Mouse (Mus musculus): ENCODE measurements around the gene Plagl1. TPM values are rescaled to one million over a fixed set of nuclear protein-coding genes. Genes with fewer than 3 reads are reported as not detected.
"Not testable (repeated sequence)": the region's sequence is repeated elsewhere in the genome, so short reads cannot be mapped to it uniquely, and the experiment has no call there.

Gene Plagl1
- total and polyA plus RNA-seq, 2 experiments from 2014 or later, result 66.0 to 560 TPM

- WGBS, result 79% methylated on average over 4 of the region's 4 CpGs
- DNase-seq (ENCODE audit: low spot score), result no peak
- Histone ChIP-seq H3K27me3 (ENCODE audit: control insufficient read depth, insufficient read depth, low read length) (no peaks in the 10 kb centered on the region), H3K9me3 (replicated peaks; ENCODE audit: control insufficient read depth, low read length) (no peaks in the 10 kb centered on the region), H3K36me3 (replicated peaks; ENCODE audit: control insufficient read depth, insufficient read depth, low read length) (no peaks in the 10 kb centered on the region), H3K4me2 (ENCODE audit: low read depth, low read length) (no peak overlapping the region), H3K4me1 (ENCODE audit: control insufficient read depth, insufficient read depth) (no peaks in the 10 kb centered on the region), H3K9ac (replicated peaks; ENCODE audit: low read depth, low read length) (no peak overlapping the region), H3K4me3 (ENCODE audit: low read depth, low read length) (no peak overlapping the region), H3K27ac (ENCODE audit: low read depth) (no peak overlapping the region)
- TF ChIP-seq CTCF (IDR thresholded peaks at IDR 0.05; ENCODE audit: low read depth) (no peak), EP300 (IDR thresholded peaks at IDR 0.05; ENCODE audit: low read depth) (no peak)
- ATAC-seq (ENCODE audit: insufficient read depth, low read depth), result no peak
These were observed 38.2 kb upstream of the Plagl1 start for GRCm38 (mm10) chr10:13022103-13022502.

- not testable (repeated sequence) for H3K27ac ChIP-seq (ENCODE audit: low read depth); H3K9me3 ChIP-seq (replicated peaks; ENCODE audit: control insufficient read depth, low read length); H3K36me3 ChIP-seq (replicated peaks; ENCODE audit: control insufficient read depth, insufficient read depth, low read length); H3K9ac ChIP-seq (replicated peaks; ENCODE audit: low read depth, low read length); DNase-seq (ENCODE audit: low spot score); H3K4me1 ChIP-seq (ENCODE audit: control insufficient read depth, insufficient read depth); H3K27me3 ChIP-seq (ENCODE audit: control insufficient read depth, insufficient read depth, low read length); H3K4me3 ChIP-seq (ENCODE audit: low read depth, low read length); H3K4me2 ChIP-seq (ENCODE audit: low read depth, low read length); ATAC-seq (ENCODE audit: insufficient read depth, low read depth)
- 69% methylated on average over 3 of the region's 3 CpGs for WGBS
These were observed 36.3 kb upstream of the Plagl1 start for GRCm38 (mm10) chr10:13023985-13024384.

- Histone ChIP-seq H3K9ac (replicated peaks; ENCODE audit: low read depth, low read length) (no peak overlapping the region), H3K36me3 (replicated peaks; ENCODE audit: control insufficient read depth, insufficient read depth, low read length) (no peaks in the 10 kb centered on the region), H3K27ac (ENCODE audit: low read depth) (no peak overlapping the region), H3K4me3 (ENCODE audit: low read depth, low read length) (no peak overlapping the region), H3K4me2 (ENCODE audit: low read depth, low read length) (no peak overlapping the region), H3K9me3 (replicated peaks; ENCODE audit: control insufficient read depth, low read length) (no peaks in the 10 kb centered on the region), H3K27me3 (ENCODE audit: control insufficient read depth, insufficient read depth, low read length) (no peaks in the 10 kb centered on the region), H3K4me1 (ENCODE audit: control insufficient read depth, insufficient read depth) (no peaks in the 10 kb centered on the region)
- no peak for ATAC-seq (ENCODE audit: insufficient read depth, low read depth)
- TF ChIP-seq CTCF (IDR thresholded peaks at IDR 0.05; ENCODE audit: low read depth) (no peak), EP300 (IDR thresholded peaks at IDR 0.05; ENCODE audit: low read depth) (no peak)
- WGBS, result 77% methylated on average over 5 of the region's 5 CpGs
- DNase-seq (ENCODE audit: low spot score), result no peak
These were observed 32.6 kb upstream of the Plagl1 start for GRCm38 (mm10) chr10:13027702-13028101.

- H3K4me3 ChIP-seq (ENCODE audit: low read depth, low read length), result no peak overlapping the region
- DNase-seq (ENCODE audit: low spot score) (no peak), ATAC-seq (ENCODE audit: insufficient read depth, low read depth) (no peak)
- no peak overlapping the region for H3K9ac ChIP-seq (replicated peaks; ENCODE audit: low read depth, low read length)
- H3K4me1 ChIP-seq (ENCODE audit: control insufficient read depth, insufficient read depth), result no peaks in the 10 kb centered on the region
- H3K36me3 ChIP-seq (replicated peaks; ENCODE audit: control insufficient read depth, insufficient read depth, low read length), result no peaks in the 10 kb centered on the region
- H3K4me2 ChIP-seq (ENCODE audit: low read depth, low read length), result no peak overlapping the region
- 82% methylated on average over 1 of the region's 1 CpGs for WGBS
- H3K27me3 ChIP-seq (ENCODE audit: control insufficient read depth, insufficient read depth, low read length), result no peaks in the 10 kb centered on the region
- TF ChIP-seq EP300 (IDR thresholded peaks at IDR 0.05; ENCODE audit: low read depth), result no peak
- no peak for TF ChIP-seq CTCF (IDR thresholded peaks at IDR 0.05; ENCODE audit: low read depth)
- H3K27ac ChIP-seq (ENCODE audit: low read depth), result no peak overlapping the region
- H3K9me3 ChIP-seq (replicated peaks; ENCODE audit: control insufficient read depth, low read length), result no peaks in the 10 kb centered on the region
These were observed 32.1 kb upstream of the Plagl1 start for GRCm38 (mm10) chr10:13028215-13028614.

GRCm38 (mm10) chr10:13029416-13029815 is 30.9 kb upstream of the Plagl1 start:
- Histone ChIP-seq H3K9me3 (replicated peaks; ENCODE audit: control insufficient read depth, low read length) (no peaks in the 10 kb centered on the region), H3K4me3 (ENCODE audit: low read depth, low read length) (no peak overlapping the region), H3K4me2 (ENCODE audit: low read depth, low read length) (no peak overlapping the region), H3K27ac (ENCODE audit: low read depth) (no peak overlapping the region), H3K27me3 (ENCODE audit: control insufficient read depth, insufficient read depth, low read length) (no peaks in the 10 kb centered on the region), H3K9ac (replicated peaks; ENCODE audit: low read depth, low read length) (no peak overlapping the region), H3K36me3 (replicated peaks; ENCODE audit: control insufficient read depth, insufficient read depth, low read length) (no peaks in the 10 kb centered on the region), H3K4me1 (ENCODE audit: control insufficient read depth, insufficient read depth) (no peaks in the 10 kb centered on the region)
- WGBS, result 86% methylated on average over 5 of the region's 5 CpGs
- no peak for ATAC-seq (ENCODE audit: insufficient read depth, low read depth)
- no peak for TF ChIP-seq EP300 (IDR thresholded peaks at IDR 0.05; ENCODE audit: low read depth)
- TF ChIP-seq CTCF (IDR thresholded peaks at IDR 0.05; ENCODE audit: low read depth), result no peak
- no peak for DNase-seq (ENCODE audit: low spot score)

GRCm38 (mm10) chr10:13035270-13035669 is 25.0 kb upstream of the Plagl1 start:
- no peak overlapping the region for H3K4me3 ChIP-seq (ENCODE audit: low read depth, low read length)
- H3K27me3 ChIP-seq (ENCODE audit: control insufficient read depth, insufficient read depth, low read length), result no peaks in the 10 kb centered on the region
- no peak overlapping the region for H3K4me2 ChIP-seq (ENCODE audit: low read depth, low read length)
- no peak overlapping the region for H3K27ac ChIP-seq (ENCODE audit: low read depth)
- ATAC-seq (ENCODE audit: insufficient read depth, low read depth) (no peak), DNase-seq (ENCODE audit: low spot score) (no peak)
- no peak overlapping the region for H3K9ac ChIP-seq (replicated peaks; ENCODE audit: low read depth, low read length)
- TF ChIP-seq EP300 (IDR thresholded peaks at IDR 0.05; ENCODE audit: low read depth), result no peak
- TF ChIP-seq CTCF (IDR thresholded peaks at IDR 0.05; ENCODE audit: low read depth), result no peak
- H3K36me3 ChIP-seq (replicated peaks; ENCODE audit: control insufficient read depth, insufficient read depth, low read length), result no peaks in the 10 kb centered on the region
- WGBS, result 84% methylated on average over 3 of the region's 3 CpGs
- H3K9me3 ChIP-seq (replicated peaks; ENCODE audit: control insufficient read depth, low read length), result no peaks in the 10 kb centered on the region
- H3K4me1 ChIP-seq (ENCODE audit: control insufficient read depth, insufficient read depth), result no peaks in the 10 kb centered on the region

Measured in heart, postnatal 0 days (tissue).